Mouse (Mus musculus) ES-E14 (cell line): ENCODE results near the gene Gatad2b. TPM values are rescaled to one million over a fixed set of nuclear protein-coding genes. Genes with fewer than 3 reads are reported as not detected.

Experiments used
- DNase-seq: peaks from one replicate; pipeline ENCODE4 v3.0.0-alpha.2; 2013; ENCODE audit warnings: low read depth, low spot score
- H3K27ac ChIP-seq: 2 replicates; pipeline ENCODE4 v1.5.1; 2012; ENCODE audit warnings: low read depth, mild to moderate bottlenecking, low read length, moderate library complexity, mixed read lengths; ENCODE audit not compliant: poor library complexity, insufficient read depth, severe bottlenecking
- H3K36me3 ChIP-seq: 2 replicates; pipeline ENCODE4 v1.6.1; 2012; ENCODE audit warnings: mild to moderate bottlenecking, low read length, moderate library complexity, mixed read lengths; ENCODE audit not compliant: control insufficient read depth, poor library complexity, insufficient read depth, severe bottlenecking
- H3K4me1 ChIP-seq, 2 experiments: fragments of 150-350 bp in 1 of 2; sonication (generic) in 1 of 2; 2 replicates each; pipeline ENCODE4 v1.6.1; 2012; ENCODE audit warnings: low read length in 2 of 2, mild to moderate bottlenecking in 1 of 2, mixed read lengths in 1 of 2; ENCODE audit not compliant: control insufficient read depth in 2 of 2, insufficient read depth in 2 of 2, poor library complexity in 1 of 2
- H3K4me3 ChIP-seq, 2 experiments: fragments of 150-350 bp in 1 of 2; sonication (generic) in 1 of 2; 2 replicates each; pipeline ENCODE4 v1.5.1; 2012; ENCODE audit warnings: low read length in 2 of 2, low read depth in 1 of 2, mild to moderate bottlenecking in 1 of 2, mixed read lengths in 1 of 2; ENCODE audit not compliant: insufficient read depth in 1 of 2, poor library complexity in 1 of 2, severe bottlenecking in 1 of 2
- H3K9ac ChIP-seq: 2 replicates; pipeline ENCODE4 v1.6.1; 2012; ENCODE audit warnings: low read depth, mild to moderate bottlenecking, low read length, mixed read lengths; ENCODE audit not compliant: poor library complexity, insufficient read depth, severe bottlenecking
- H3K9me3 ChIP-seq: fragments of 150-350 bp; sonication (generic); 2 replicates; pipeline ENCODE4 v1.6.1; 2012; ENCODE audit warnings: low read depth, mild to moderate bottlenecking, low read length; ENCODE audit not compliant: control insufficient read depth, insufficient read depth
- CHD2 ChIP-seq: IDR thresholded peaks from 2 replicates; pipeline ENCODE4 v1.6.1; 2014; ENCODE audit warnings: mild to moderate bottlenecking, low read depth, low read length, inconsistent platforms
- HCFC1 ChIP-seq: IDR thresholded peaks from 2 replicates; pipeline ENCODE4 v1.6.1; 2012; ENCODE audit warnings: low read length, inconsistent platforms, borderline replicate concordance; ENCODE audit not compliant: insufficient read depth
- MAFK ChIP-seq: IDR thresholded peaks from 2 replicates; pipeline ENCODE4 v1.6.1; 2014; ENCODE audit warnings: mild to moderate bottlenecking, low read depth, low read length, inconsistent platforms; ENCODE audit not compliant: insufficient read depth
- ZC3H11A ChIP-seq: IDR thresholded peaks from 2 replicates; pipeline ENCODE4 v1.6.1; 2012; ENCODE audit warnings: low read depth, mild to moderate bottlenecking, inconsistent platforms, low read length, borderline replicate concordance
- ZNF384 ChIP-seq: IDR thresholded peaks from 2 replicates; pipeline ENCODE4 v1.6.1; 2012; ENCODE audit warnings: low read depth, low read length, inconsistent platforms
- in situ Hi-C, 2 experiments: fragments of 600-800 bp; cut with MboI; formaldehyde crosslinking; loops; one replicate each; pipeline ENCODE4 v1.15.1; 2025; ENCODE audit warnings: low sequenced_read_pairs in 2 of 2, inconsistent platforms in 1 of 2; ENCODE audit not compliant: unreplicated experiment in 2 of 2
- total RNA-seq: library from RNA; depleted of rRNA; stranded (reverse); fragments of 300-350 nt; gene quantifications from 2 replicates; pipeline ENCODE4 v1.2.3, GENCODE M21; 2012

Gatad2b gene
- total RNA-seq, 1 experiment: 20.9 TPM

GRCm38 (mm10) chr3:90268971-90269370 lies 24.0 kb upstream of the Gatad2b start:
- in situ Hi-C loops: no loop called here
- no peak for TF ChIP-seq HCFC1
- TF ChIP-seq CHD2: no peak
- TF ChIP-seq ZC3H11A: no peak
- no peak for TF ChIP-seq ZNF384
- TF ChIP-seq MAFK: no peak
- H3K36me3 ChIP-seq: no peaks in the 10 kb centered on the region; the same call in 1 of the 2 replicates

GRCm38 (mm10) chr3:90270784-90271183 lies 22.2 kb upstream of the Gatad2b start:
- H3K36me3 ChIP-seq: peaks cover 2% of the 10 kb centered on the region; the same call in 1 of the 2 replicates
- in situ Hi-C loops: no loop called here
- no peak overlapping the region for H3K27ac ChIP-seq
- peaks cover 4 to 16% of the 10 kb centered on the region in 2 experiments; a peak in 1 of 4 replicates for H3K4me1 ChIP-seq
- DNase-seq: no peak
- TF ChIP-seq ZNF384 (no peak), ZC3H11A (no peak), CHD2 (no peak), HCFC1 (no peak), MAFK (no peak)
- H3K9me3 ChIP-seq: no peaks in the 10 kb centered on the region
- no peak overlapping the region for H3K4me3 ChIP-seq
- H3K9ac ChIP-seq: no peak overlapping the region

More at GRCm38 (mm10) chr3:90268971-90269370, 24.0 kb upstream of the Gatad2b start:
- Histone ChIP-seq H3K27ac (no peak overlapping the region), H3K9me3 (no peaks in the 10 kb centered on the region), H3K4me1 (peaks cover 4 to 12% of the 10 kb centered on the region in 2 experiments; a peak in 2 of 4 replicates), H3K4me3 (no peak overlapping the region), H3K9ac (no peak overlapping the region)
- DNase-seq: no peak

DNA sequence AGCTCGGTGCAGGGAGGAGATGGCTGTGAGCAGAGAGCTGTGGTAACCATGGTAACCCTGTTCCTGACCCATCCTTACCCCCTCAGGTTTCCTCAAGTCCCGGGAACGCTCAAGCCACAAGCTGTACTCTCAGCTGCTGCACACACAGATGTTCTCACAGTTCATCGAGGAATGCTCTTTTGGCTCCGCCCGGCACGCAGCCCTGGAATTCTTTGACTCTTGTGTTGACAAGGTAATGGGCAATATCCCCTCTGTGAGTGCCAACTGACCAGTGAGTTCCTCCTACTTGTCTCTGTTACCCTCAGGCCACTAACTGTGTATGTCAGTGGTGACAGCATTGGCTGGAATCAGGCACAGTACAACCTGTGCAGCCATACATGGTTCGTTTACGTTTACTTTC lies 20.8 kb upstream of the Gatad2b start:
- H3K9ac ChIP-seq: no peak overlapping the region
- no peak overlapping the region for H3K4me3 ChIP-seq
- H3K27ac ChIP-seq: no peak overlapping the region
- in situ Hi-C loops: no loop called here
- TF ChIP-seq ZC3H11A (no peak), CHD2 (no peak), HCFC1 (no peak), ZNF384 (no peak), MAFK (no peak)
- H3K4me1 ChIP-seq: peaks cover 0 to 13% of the 10 kb centered on the region in 2 experiments; a peak in 1 of 4 replicates
- peaks cover 2% of the 10 kb centered on the region; the same call in 1 of the 2 replicates for H3K36me3 ChIP-seq
- DNase-seq: no peak
- no peaks in the 10 kb centered on the region for H3K9me3 ChIP-seq

DNA sequence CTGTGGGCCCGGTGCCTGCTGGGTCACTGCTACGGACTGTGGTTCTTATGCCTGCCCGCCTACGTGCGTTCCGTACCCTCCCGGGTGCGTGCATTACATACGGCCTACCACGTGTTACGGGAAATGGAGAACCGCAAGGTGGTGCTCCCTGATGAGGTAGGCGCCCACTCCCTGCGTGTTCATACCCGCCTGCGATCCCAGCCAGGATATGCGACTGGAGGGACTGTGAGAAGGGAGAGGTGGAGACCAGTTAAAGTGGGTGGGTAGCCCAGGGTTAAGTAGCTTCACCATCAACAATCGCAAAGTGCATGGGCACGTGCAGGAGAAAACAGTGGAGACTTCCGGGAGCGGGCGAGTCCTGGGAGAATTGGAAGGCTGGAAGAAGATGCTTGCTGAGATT lies 19.1 kb upstream of the Gatad2b start:
- Histone ChIP-seq H3K4me1 (peaks cover 0 to 13% of the 10 kb centered on the region in 2 experiments; a peak in 1 of 4 replicates), H3K4me3 (peak overlapping the region in 1 of 2 experiments; percentile 47; a peak in 2 of 4 replicates), H3K36me3 (peaks cover 2% of the 10 kb centered on the region; the same call in 1 of the 2 replicates), H3K27ac (no peak overlapping the region), H3K9ac (peak overlapping the region; percentile 66), H3K9me3 (no peaks in the 10 kb centered on the region)
- TF ChIP-seq CHD2: no peak
- no peak for TF ChIP-seq HCFC1
- no peak for TF ChIP-seq MAFK
- TF ChIP-seq ZC3H11A: no peak
- TF ChIP-seq ZNF384: no peak
- in situ Hi-C loops: no loop called here
- no peak for DNase-seq

DNA sequence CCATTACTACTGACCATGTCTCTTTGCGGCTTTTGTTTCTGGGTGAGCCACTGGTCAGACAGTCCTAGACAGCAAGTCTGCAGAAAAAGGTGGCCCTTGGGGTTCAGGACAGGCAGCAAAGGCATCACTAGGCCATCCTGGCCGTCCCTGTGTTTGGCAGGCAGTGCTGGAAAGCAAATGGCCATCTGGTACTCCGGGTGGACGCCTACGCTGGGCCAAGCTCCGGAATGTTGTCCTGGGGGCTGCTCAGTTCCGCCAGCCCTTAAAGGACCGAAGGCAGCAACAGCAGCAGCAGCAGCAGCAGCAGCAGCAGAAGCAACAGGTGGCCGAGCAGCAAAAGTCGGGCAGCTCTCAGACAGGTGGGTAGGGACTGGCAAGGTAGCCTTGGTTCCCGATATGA lies 17.7 kb upstream of the Gatad2b start:
- no peak for DNase-seq
- no peaks in the 10 kb centered on the region for H3K9me3 ChIP-seq
- in situ Hi-C loops: no loop called here
- H3K9ac ChIP-seq: no peak overlapping the region
- no peak for TF ChIP-seq ZC3H11A
- no peak for TF ChIP-seq MAFK
- peaks cover 0 to 13% of the 10 kb centered on the region in 2 experiments; a peak in 1 of 4 replicates for H3K4me1 ChIP-seq
- peaks cover 8% of the 10 kb centered on the region; the same call in 1 of the 2 replicates for H3K36me3 ChIP-seq
- no peak overlapping the region for H3K4me3 ChIP-seq
- H3K27ac ChIP-seq: no peak overlapping the region
